Mouse (Mus musculus) forebrain, postnatal 0 days (tissue): ENCODE results near the gene A530084C06Rik. TPM values are rescaled to one million over a fixed set of nuclear protein-coding genes. Genes with fewer than 3 reads are reported as not detected.

Source experiments
- ATAC-seq: fragments of 200-750 bp; cut with Nextera tagmentation; 2 replicates; pipeline ENCODE4 v1.8.0; 2017; ENCODE audit warnings: mild to moderate bottlenecking, moderate library complexity
- DNase-seq: peaks from one replicate; pipeline ENCODE4 v3.0.0-alpha.2; 2015
- H3K27ac ChIP-seq: fragments of 300-500 bp; sonication (generic); 2 replicates; pipeline ENCODE4 v1.5.1; 2014; ENCODE audit warnings: low read depth, mild to moderate bottlenecking, antibody characterized with exemption, low read length, moderate library complexity, mixed read lengths
- H3K27me3 ChIP-seq: fragments of 300-500 bp; sonication (generic); 2 replicates; pipeline ENCODE4 v1.6.1; 2014; ENCODE audit warnings: mild to moderate bottlenecking, low read length, mixed read lengths; ENCODE audit not compliant: insufficient read depth
- H3K36me3 ChIP-seq: fragments of 300-500 bp; sonication (generic); 2 replicates; pipeline ENCODE4 v1.6.1; 2014; ENCODE audit warnings: mild to moderate bottlenecking, moderate library complexity; ENCODE audit not compliant: insufficient read depth
- H3K4me1 ChIP-seq: fragments of 300-500 bp; sonication (generic); 2 replicates; pipeline ENCODE4 v1.6.1; 2014; ENCODE audit warnings: antibody characterized with exemption; ENCODE audit not compliant: insufficient read depth
- H3K4me2 ChIP-seq: fragments of 300-500 bp; sonication (generic); 2 replicates; pipeline ENCODE4 v1.6.1; 2014; ENCODE audit warnings: low read depth, mild to moderate bottlenecking, moderate library complexity
- H3K4me3 ChIP-seq: fragments of 300-500 bp; sonication (generic); 2 replicates; pipeline ENCODE4 v1.5.1; 2014; ENCODE audit warnings: low read depth, low read length, mixed read lengths
- H3K9ac ChIP-seq: fragments of 300-500 bp; sonication (generic); 2 replicates; pipeline ENCODE4 v1.6.1; 2014; ENCODE audit warnings: mild to moderate bottlenecking
- H3K9me3 ChIP-seq: fragments of 300-500 bp; sonication (generic); 2 replicates; pipeline ENCODE4 v1.6.1; 2016; ENCODE audit warnings: low read length
- CTCF ChIP-seq: sonication (generic); IDR thresholded peaks from 2 replicates; pipeline ENCODE4 v1.5.1; 2016; ENCODE audit warnings: antibody characterized with exemption, control low read depth, low read depth
- WGBS: fragments of 180-500 bp; shearing (Covaris S2); extraction: QIAGEN DNeasy Blood & Tissue Kit; methylation state at CpG from one replicate; pipeline ENCODE4 v1.1.7; 2014; 5-methylcytosine and 5-hydroxymethylcytosine counted together
- polyA plus RNA-seq: library from polyadenylated mRNA; unstranded; fragments of >200 nt; fragmentation: Nextera tagmentation; extraction: Ambion mirVana; gene quantifications from 2 replicates; pipeline ENCODE4 v1.2.1, GENCODE M21; 2015
- total RNA-seq: library from RNA; depleted of rRNA; stranded (reverse); fragments of >200 nt; gene quantifications from 2 replicates; pipeline ENCODE4 v1.2.3, GENCODE M21; 2014

A530084C06Rik gene
- total and polyA plus RNA-seq, 2 experiments from 2014 or later: 2.8 TPM; not detected in 1

- TF ChIP-seq CTCF: no peak
- H3K4me1 ChIP-seq: peaks cover 4% of the 10 kb centered on the region; the same call in 1 of the 2 replicates
- no peak overlapping the region for H3K4me2 ChIP-seq
- no peak for DNase-seq
- no peaks in the 10 kb centered on the region for H3K9me3 ChIP-seq
- H3K27ac ChIP-seq: no peak overlapping the region
- no peaks in the 10 kb centered on the region for H3K36me3 ChIP-seq
- WGBS: 56% methylated on average over 4 of the region's 4 CpGs
- H3K27me3 ChIP-seq: no peaks in the 10 kb centered on the region
- no peak overlapping the region for H3K9ac ChIP-seq
- H3K4me3 ChIP-seq: no peak overlapping the region
- no peak for ATAC-seq
Observed at GRCm38 (mm10) chr13:31576696-31577095, 17.6 kb upstream of the A530084C06Rik start.

GRCm38 (mm10) chr13:31574627-31575026, 15.5 kb upstream of the A530084C06Rik start:
- peaks cover 4% of the 10 kb centered on the region; the same call in 1 of the 2 replicates for H3K4me1 ChIP-seq
- H3K9ac ChIP-seq: no peak overlapping the region
- H3K4me3 ChIP-seq: no peak overlapping the region
- H3K9me3 ChIP-seq: no peaks in the 10 kb centered on the region
- DNase-seq (no peak), ATAC-seq (no peak; the same call in 1 of the 2 replicates)
- H3K4me2 ChIP-seq: no peak overlapping the region
- no peaks in the 10 kb centered on the region for H3K27me3 ChIP-seq
- TF ChIP-seq CTCF: no peak
- 78% methylated on average over 3 of the region's 3 CpGs for WGBS
- no peaks in the 10 kb centered on the region for H3K36me3 ChIP-seq
- no peak overlapping the region for H3K27ac ChIP-seq

- no peaks in the 10 kb centered on the region for H3K36me3 ChIP-seq
- no peak overlapping the region for H3K9ac ChIP-seq
- DNase-seq: no peak
- 90% methylated on average over 10 of the region's 10 CpGs for WGBS
- no peak overlapping the region for H3K27ac ChIP-seq
- H3K27me3 ChIP-seq: no peaks in the 10 kb centered on the region
- ATAC-seq: no peak
- no peak overlapping the region for H3K4me3 ChIP-seq
- H3K4me1 ChIP-seq: peaks cover 4% of the 10 kb centered on the region; the same call in 1 of the 2 replicates
- no peak for TF ChIP-seq CTCF
- H3K9me3 ChIP-seq: no peaks in the 10 kb centered on the region
- H3K4me2 ChIP-seq: no peak overlapping the region
Observed at GRCm38 (mm10) chr13:31572806-31573508, 13.8 kb upstream of the A530084C06Rik start.

- WGBS: 79% methylated on average over 6 of the region's 6 CpGs
- no peak for TF ChIP-seq CTCF
- ATAC-seq: no peak
Observed at GRCm38 (mm10) chr13:31567617-31568294, 8.6 kb upstream of the A530084C06Rik start.

GRCm38 (mm10) chr13:31567099-31567498, 8.0 kb upstream of the A530084C06Rik start:
- Histone ChIP-seq H3K36me3 (no peaks in the 10 kb centered on the region), H3K27ac (no peak overlapping the region), H3K4me2 (no peak overlapping the region), H3K4me3 (no peak overlapping the region), H3K9me3 (no peaks in the 10 kb centered on the region), H3K27me3 (peaks cover 27% of the 10 kb centered on the region), H3K9ac (no peak overlapping the region), H3K4me1 (no peaks in the 10 kb centered on the region)
- DNase-seq (no peak), ATAC-seq (no peak)
- TF ChIP-seq CTCF: no peak
- 82% methylated on average over 8 of the region's 8 CpGs for WGBS

More at GRCm38 (mm10) chr13:31567617-31568294, 8.6 kb upstream of the A530084C06Rik start:
- H3K36me3 ChIP-seq: no peaks in the 10 kb centered on the region
- H3K27ac ChIP-seq: no peak overlapping the region
- peaks cover 21% of the 10 kb centered on the region for H3K27me3 ChIP-seq
- H3K4me2 ChIP-seq: no peak overlapping the region
- no peaks in the 10 kb centered on the region for H3K4me1 ChIP-seq
- no peak overlapping the region for H3K4me3 ChIP-seq
- H3K9ac ChIP-seq: no peak overlapping the region
- no peak for DNase-seq
- no peaks in the 10 kb centered on the region for H3K9me3 ChIP-seq

- no peak overlapping the region for H3K4me2 ChIP-seq
- H3K27me3 ChIP-seq: peaks cover 52% of the 10 kb centered on the region
- H3K4me3 ChIP-seq: no peak overlapping the region
- no peak for TF ChIP-seq CTCF
- H3K4me1 ChIP-seq: no peaks in the 10 kb centered on the region
- H3K27ac ChIP-seq: no peak overlapping the region
- no peak overlapping the region for H3K9ac ChIP-seq
- 59% methylated on average over 6 of the region's 6 CpGs for WGBS
- no peaks in the 10 kb centered on the region for H3K36me3 ChIP-seq
- no peak for DNase-seq
- H3K9me3 ChIP-seq: no peaks in the 10 kb centered on the region
- no peak for ATAC-seq
Observed at GRCm38 (mm10) chr13:31564394-31564793, 5.3 kb upstream of the A530084C06Rik start.
